Mouse (Mus musculus): ENCODE measurements around the gene Pgm2.
A peak's percentile ranks its signal among the peaks of the same experiment; 100 is the strongest.

GRCm38 (mm10) chr5:64136325-64136724 is 43.6 kb downstream of the Pgm2 start:
- TF ChIP-seq POLR2A (IDR thresholded peaks at IDR 0.05; ENCODE audit: low read depth, low read length) (no peak), MYC (IDR thresholded peaks at IDR 0.05; ENCODE audit: low read depth, low read length) (no peak), MEF2A (IDR thresholded peaks at IDR 0.05; ENCODE audit: borderline replicate concordance, low read depth, low read length) (no peak), ZMIZ1 (IDR thresholded peaks at IDR 0.05; ENCODE audit: low read depth, low read length) (no peak), ZC3H11A (IDR thresholded peaks at IDR 0.05; ENCODE audit: low read depth, low read length) (peak; percentile 13; the same call in 1 of the 2 replicates), EP300 (IDR thresholded peaks at IDR 0.05; ENCODE audit: low read length) (no peak), CTCF (conservative IDR thresholded peaks at IDR 0.05 in 1 of 2, IDR thresholded peaks at IDR 0.05 in 1 of 2; ENCODE audit: low read depth in 2 of 2, low read length in 2 of 2) (peak; percentile 57 to 77), ETS1 (conservative IDR thresholded peaks at IDR 0.05; ENCODE audit: low read depth, low read length) (no peak), MAX (IDR thresholded peaks at IDR 0.05; ENCODE audit: low read length) (no peak)

Data from CH12.LX (cell line).